Mouse (Mus musculus) liver, embryonic 14.5 days (tissue): ENCODE data around the gene Pex16. TPM values are rescaled to one million over a fixed set of nuclear protein-coding genes. Genes with fewer than 3 reads are reported as not detected.

ENCODE experiments used
- ATAC-seq: fragments of 200-750 bp; cut with Nextera tagmentation; 2 replicates; pipeline ENCODE4 v1.8.0; 2017; ENCODE audit warnings: moderate number of reproducible peaks, mild to moderate bottlenecking, moderate library complexity; ENCODE audit not compliant: insufficient read depth
- DNase-seq, 3 experiments: peaks; one replicate each; pipeline ENCODE4 v3.0.0-alpha.2; 2012 to 2013; ENCODE audit warnings: low read depth in 3 of 3, low spot score in 3 of 3
- H3K27ac ChIP-seq: fragments of 300-500 bp; sonication (generic); 2 replicates; pipeline ENCODE4 v1.5.1; 2014; ENCODE audit warnings: moderate library complexity, mild to moderate bottlenecking, control low read depth, inconsistent platforms
- H3K27me3 ChIP-seq: fragments of 300-500 bp; sonication (generic); 2 replicates; pipeline ENCODE4 v1.6.1; 2014; ENCODE audit warnings: mild to moderate bottlenecking, low read length, moderate library complexity; ENCODE audit not compliant: control insufficient read depth, insufficient read depth
- H3K36me3 ChIP-seq: fragments of 300-500 bp; sonication (generic); replicated peaks from 2 replicates; pipeline ENCODE4 v1.6.1; 2014; ENCODE audit warnings: low read depth; ENCODE audit not compliant: control insufficient read depth, insufficient read depth
- H3K4me1 ChIP-seq, 2 experiments: fragments of 200-500 bp in 1 of 2; fragments of 300-500 bp in 1 of 2; sonication (generic) in 1 of 2; replicated peaks; 2 replicates each; pipeline ENCODE4 v1.6.1; 2012 to 2014; ENCODE audit warnings: antibody characterized with exemption in 1 of 2, inconsistent platforms in 1 of 2, low read length in 1 of 2; ENCODE audit not compliant: control insufficient read depth in 2 of 2, insufficient read depth in 2 of 2
- H3K4me2 ChIP-seq: fragments of 300-500 bp; sonication (generic); 2 replicates; pipeline ENCODE4 v1.6.1; 2014; ENCODE audit warnings: low read depth, mild to moderate bottlenecking, control low read depth, moderate library complexity
- H3K4me3 ChIP-seq, 2 experiments: fragments of 200-500 bp in 1 of 2; fragments of 300-500 bp in 1 of 2; sonication (generic) in 1 of 2; 2 replicates each; pipeline ENCODE4 v1.5.1; 2012 to 2014; ENCODE audit warnings: low read depth in 2 of 2, low read length in 2 of 2, mild to moderate bottlenecking in 2 of 2, control low read depth in 1 of 2, inconsistent platforms in 1 of 2, moderate library complexity in 1 of 2; ENCODE audit not compliant: insufficient read depth in 1 of 2
- H3K9ac ChIP-seq: fragments of 300-500 bp; sonication (generic); replicated peaks from 2 replicates; pipeline ENCODE4 v1.6.1; 2014; ENCODE audit warnings: mild to moderate bottlenecking, control low read depth, moderate library complexity
- H3K9me3 ChIP-seq: fragments of 300-500 bp; sonication (generic); 2 replicates; pipeline ENCODE4 v1.6.1; 2016; ENCODE audit warnings: low read length, mixed read lengths; ENCODE audit not compliant: control insufficient read depth
- CTCF ChIP-seq: IDR thresholded peaks from 2 replicates; pipeline ENCODE4 v1.5.1; 2016; ENCODE audit warnings: antibody characterized with exemption, low read depth, control low read depth
- EP300 ChIP-seq: IDR thresholded peaks from 2 replicates; pipeline ENCODE4 v1.6.1; 2016; ENCODE audit warnings: antibody characterized with exemption, low read depth
- WGBS: fragments of 180-500 bp; shearing (Covaris S2); extraction: QIAGEN DNeasy Blood & Tissue Kit; methylation state at CpG from one replicate; pipeline ENCODE4 v1.1.7; 2014; ENCODE audit not compliant: insufficient replicate concordance; 5-methylcytosine and 5-hydroxymethylcytosine counted together
- polyA plus RNA-seq, 2 experiments: library from polyadenylated mRNA; depleted of rRNA in 1 of 2; stranded (reverse) in 1 of 2; unstranded in 1 of 2; fragments of >200 nt; fragmentation: Nextera tagmentation in 1 of 2; extraction: Ambion mirVana in 1 of 2; gene quantifications; 2 replicates each; pipeline versions ENCODE4 v1.2.1 to v1.2.3; 2012 to 2014

The Pex16 gene
- polyA plus RNA-seq, 2 experiments, result 15.5 to 19.5 TPM

DNA sequence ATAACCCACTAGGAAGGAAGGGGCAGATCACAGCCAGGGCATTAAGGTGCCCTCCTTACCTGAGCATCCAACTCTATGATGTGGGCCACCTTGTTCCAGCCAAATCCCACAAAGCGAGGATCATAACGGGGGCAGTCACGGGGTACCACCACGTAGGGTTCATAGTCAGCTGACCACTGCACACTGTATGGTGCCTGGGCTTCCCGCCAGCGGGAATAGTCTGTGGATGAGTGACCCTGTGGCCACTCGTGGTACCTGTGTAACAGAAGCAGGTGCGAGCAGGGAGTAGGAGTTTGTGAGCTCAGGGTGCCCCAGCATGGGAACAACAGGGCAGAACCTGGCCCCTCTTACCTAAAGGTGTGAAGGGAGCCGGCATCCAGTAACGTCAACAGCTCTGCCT, 8.9 kb upstream of the Pex16 start:
- no peaks in the 10 kb centered on the region for H3K9me3 ChIP-seq
- H3K27me3 ChIP-seq, result peaks cover 15% of the 10 kb centered on the region
- no peaks in the 10 kb centered on the region for H3K36me3 ChIP-seq
- H3K4me3 ChIP-seq, result no peak overlapping the region
- DNase-seq (no peak), ATAC-seq (no peak)
- H3K27ac ChIP-seq, result no peak overlapping the region
- TF ChIP-seq CTCF (no peak), EP300 (no peak)
- WGBS, result 77% methylated on average over 10 of the region's 10 CpGs
- no peak overlapping the region for H3K4me2 ChIP-seq
- H3K4me1 ChIP-seq, result 0 out of 4 replicates have a peak, but pooled peaks cover 0 to under 1% of the 10 kb centered on the region in 2 experiments
- H3K9ac ChIP-seq, result no peak overlapping the region

DNA sequence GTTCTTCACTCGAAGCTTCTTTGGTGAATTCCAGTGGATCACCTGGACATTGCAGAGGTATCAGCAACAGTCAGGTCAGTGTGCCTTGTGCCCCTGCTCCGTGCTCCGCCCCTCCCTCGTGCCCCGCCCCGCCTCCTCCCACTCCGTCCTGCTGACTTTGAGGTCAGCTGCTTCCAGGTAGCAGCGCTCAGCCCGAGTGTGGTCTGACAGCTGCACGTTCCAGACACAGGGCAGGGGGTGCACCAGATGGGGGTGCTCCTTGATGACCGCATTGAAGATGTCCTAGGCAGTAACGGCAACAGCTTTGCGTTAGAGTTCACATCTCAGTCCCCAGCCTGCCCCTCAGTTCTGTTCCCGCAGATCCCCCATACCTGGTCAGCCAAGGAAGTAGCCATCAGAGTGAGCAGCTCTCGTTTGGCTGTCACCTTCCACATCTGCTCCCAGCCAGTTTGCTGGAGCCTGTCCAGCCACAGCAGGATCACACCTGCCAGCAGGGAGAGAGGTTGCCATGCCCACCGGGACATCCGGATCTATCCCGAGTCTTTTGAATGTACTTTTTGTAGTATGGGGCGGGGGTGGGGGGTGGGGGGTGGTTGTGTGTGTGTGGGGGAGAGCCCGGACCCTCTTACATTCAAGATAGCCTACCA, 7.0 kb upstream of the Pex16 start:
- Histone ChIP-seq H3K4me3 (no peak overlapping the region), H3K27me3 (peaks cover 34% of the 10 kb centered on the region), H3K27ac (no peak overlapping the region), H3K9ac (no peak overlapping the region), H3K4me1 (no peaks in the 10 kb centered on the region), H3K36me3 (no peaks in the 10 kb centered on the region), H3K4me2 (no peak overlapping the region), H3K9me3 (no peaks in the 10 kb centered on the region)
- no peak for ATAC-seq
- WGBS, result 32% methylated on average over 20 of the region's 20 CpGs
- DNase-seq, result no peak
- no peak for TF ChIP-seq CTCF

DNA sequence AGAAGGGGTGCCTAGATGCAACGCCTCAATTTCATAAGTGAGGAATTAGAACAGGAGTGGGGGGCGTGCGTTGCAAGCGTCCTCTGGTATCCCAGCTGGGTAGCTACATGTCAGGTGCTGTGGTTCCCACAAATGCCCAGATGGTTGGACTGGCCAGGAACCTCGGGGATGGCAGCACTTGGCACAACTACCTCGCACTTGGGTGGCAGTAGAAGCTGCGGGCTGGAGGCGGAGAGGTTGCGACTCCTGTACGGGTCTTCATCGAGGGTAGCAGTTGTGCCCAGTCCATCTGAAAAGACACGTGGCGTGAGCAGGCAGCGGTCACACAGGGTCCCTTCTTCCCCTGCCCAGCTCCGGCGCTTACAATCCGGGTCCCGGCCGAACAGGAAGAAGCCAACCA, 4.1 kb upstream of the Pex16 start:
- Histone ChIP-seq H3K9ac (no peak overlapping the region), H3K4me1 (peaks cover 4 to 6% of the 10 kb centered on the region in 2 experiments; a peak in 3 of 4 replicates), H3K4me3 (peak overlapping the region; percentile 30 to 42; a peak in 3 of 4 replicates), H3K9me3 (no peaks in the 10 kb centered on the region), H3K4me2 (peak overlapping the region; percentile 44), H3K27ac (no peak overlapping the region), H3K27me3 (peaks cover 35% of the 10 kb centered on the region), H3K36me3 (no peaks in the 10 kb centered on the region)
- ATAC-seq (no peak), DNase-seq (no peak)
- TF ChIP-seq EP300 (no peak), CTCF (no peak)
- 10% methylated on average over 19 of the region's 19 CpGs for WGBS

DNA sequence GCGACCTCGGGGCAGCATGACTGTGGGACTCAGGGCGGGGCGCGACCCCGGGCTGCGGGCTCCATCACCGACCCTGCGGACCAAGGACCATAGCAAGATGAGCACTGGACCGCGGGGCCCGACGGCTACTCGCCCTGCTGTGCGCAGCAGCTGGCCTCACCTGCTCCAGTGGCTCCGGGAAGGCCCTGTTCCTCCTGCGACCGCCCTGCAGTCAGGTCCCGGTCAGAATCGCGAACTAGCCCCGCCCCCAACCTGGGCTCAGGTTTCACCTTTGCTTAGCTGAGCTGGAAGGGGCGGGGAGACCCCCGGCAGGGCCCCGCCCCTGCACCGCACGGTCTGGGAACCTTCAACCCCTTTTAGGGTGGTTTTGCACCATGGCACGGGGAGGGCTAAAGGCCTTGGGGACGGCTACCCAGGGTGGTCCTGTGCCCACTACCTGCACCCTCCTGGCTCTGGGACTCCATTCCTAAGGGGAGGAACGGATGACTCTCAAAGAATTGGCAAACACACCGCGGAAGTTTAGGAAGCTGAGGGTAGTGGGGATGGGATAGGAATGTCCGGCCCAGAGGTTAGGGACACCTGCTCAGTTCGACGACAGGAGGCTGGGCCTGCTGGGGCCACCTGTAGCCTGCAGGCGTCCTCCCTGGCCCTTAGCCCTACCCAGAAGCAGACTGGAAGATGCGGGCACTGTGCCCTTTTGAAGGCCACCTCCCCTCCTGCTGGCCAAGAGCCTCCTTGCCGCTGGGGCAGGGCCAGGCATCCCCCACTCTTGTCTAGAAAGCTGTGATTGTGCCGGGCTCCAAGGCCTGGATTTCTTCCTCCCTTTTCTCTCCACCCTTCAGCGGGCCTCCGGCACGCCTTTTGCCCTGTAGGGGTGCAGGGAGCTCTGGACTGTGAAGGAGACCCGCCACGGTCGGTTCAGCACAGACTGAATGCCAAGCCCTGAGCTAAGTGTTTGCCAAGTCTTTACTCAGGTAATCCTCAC, 3.4 kb upstream of the Pex16 start:
- H3K9ac ChIP-seq, result no peak overlapping the region
- H3K27me3 ChIP-seq, result peaks cover 35% of the 10 kb centered on the region
- peaks cover 4 to 8% of the 10 kb centered on the region in 2 experiments; a peak in 3 of 4 replicates for H3K4me1 ChIP-seq
- peak overlapping the region; percentile 44 for H3K4me2 ChIP-seq
- H3K4me3 ChIP-seq, result peak overlapping the region; percentile 30 to 42; a peak in 3 of 4 replicates
- no peaks in the 10 kb centered on the region for H3K36me3 ChIP-seq
- ATAC-seq, result no peak
- 10% methylated on average over 45 of the region's 45 CpGs for WGBS
- H3K27ac ChIP-seq, result no peak overlapping the region
- H3K9me3 ChIP-seq, result no peaks in the 10 kb centered on the region
- peak in 1 of 3 experiments; percentile 40 for DNase-seq
- no peak for TF ChIP-seq EP300
- no peak for TF ChIP-seq CTCF
